Mouse (Mus musculus) neural tube, embryonic 11.5 days (tissue): ENCODE measurements at regions not wholly inside any gene's neighbourhood (a gene's known extent, or its start where the extent isn't known, plus 50 kb on each side); places are given as distances from the start of the nearest gene placed in this dataset.
"Not testable (repeated sequence)": the region's sequence is repeated elsewhere in the genome, so short reads cannot be mapped to it uniquely, and the experiment has no call there.

Experiments used
- ATAC-seq: fragments of 200-750 bp; cut with Nextera tagmentation; 2 replicates; pipeline ENCODE4 v1.8.0; 2017; ENCODE audit warnings: moderate number of reproducible peaks, mild to moderate bottlenecking, moderate TSS enrichment, moderate library complexity; ENCODE audit not compliant: insufficient read depth, low FRiP score, low TSS enrichment
- DNase-seq: peaks from one replicate; pipeline ENCODE4 v3.0.0-alpha.2; 2015; ENCODE audit warnings: low spot score
- H3K27ac ChIP-seq: fragments of 300-500 bp; sonication (generic); 2 replicates; pipeline ENCODE4 v1.5.1; 2014; ENCODE audit warnings: low read depth, mild to moderate bottlenecking, low read length
- H3K27me3 ChIP-seq: fragments of 300-500 bp; sonication (generic); 2 replicates; pipeline ENCODE4 v1.6.1; 2014; ENCODE audit warnings: mild to moderate bottlenecking, low read length, mixed read lengths; ENCODE audit not compliant: control insufficient read depth, insufficient read depth
- H3K36me3 ChIP-seq: fragments of 300-500 bp; sonication (generic); 2 replicates; pipeline ENCODE4 v1.6.1; 2014; ENCODE audit warnings: mild to moderate bottlenecking, low read length, moderate library complexity, mixed read lengths; ENCODE audit not compliant: control insufficient read depth, insufficient read depth
- H3K4me1 ChIP-seq: fragments of 300-500 bp; sonication (generic); 2 replicates; pipeline ENCODE4 v1.6.1; 2014; ENCODE audit warnings: low read length, mixed read lengths; ENCODE audit not compliant: control insufficient read depth, insufficient read depth
- H3K4me2 ChIP-seq: fragments of 300-500 bp; sonication (generic); 2 replicates; pipeline ENCODE4 v1.6.1; 2014; ENCODE audit warnings: low read depth, mild to moderate bottlenecking, moderate library complexity
- H3K4me3 ChIP-seq: fragments of 300-500 bp; sonication (generic); 2 replicates; pipeline ENCODE4 v1.5.1; 2014; ENCODE audit warnings: low read depth, low read length
- H3K9ac ChIP-seq: fragments of 300-500 bp; sonication (generic); 2 replicates; pipeline ENCODE4 v1.6.1; 2014; ENCODE audit warnings: mild to moderate bottlenecking, low read length
- H3K9me3 ChIP-seq: fragments of 300-500 bp; sonication (generic); 2 replicates; pipeline ENCODE4 v1.6.1; 2016; ENCODE audit warnings: low read length; ENCODE audit not compliant: control insufficient read depth
- WGBS: fragments of 180-500 bp; shearing (Covaris S2); extraction: QIAGEN DNeasy Blood & Tissue Kit; methylation state at CpG from one replicate; pipeline ENCODE4 v1.1.7; 2014; 5-methylcytosine and 5-hydroxymethylcytosine counted together

DNA sequence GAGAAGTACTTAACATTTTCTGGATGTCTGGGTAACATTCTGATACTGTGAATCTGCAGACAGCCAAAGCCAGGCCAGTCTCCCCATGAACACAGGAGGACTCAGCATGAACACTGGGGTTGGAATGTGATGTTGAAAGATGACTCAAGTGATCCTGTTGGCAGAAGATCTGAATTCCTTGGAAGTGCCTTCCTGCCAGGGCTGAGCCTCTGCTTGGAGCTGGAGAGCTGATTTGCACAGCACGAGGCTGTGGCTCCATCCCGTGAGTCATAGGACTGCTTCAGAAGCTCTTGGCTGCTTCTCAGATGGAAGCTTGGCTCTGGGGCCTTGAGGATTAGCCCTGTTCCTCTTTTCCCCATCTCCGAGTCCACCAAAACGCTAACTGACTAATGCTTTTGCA lies 99.5 kb downstream of the Nr2f2 start:
- Histone ChIP-seq H3K4me1 (no peaks in the 10 kb centered on the region), H3K27me3 (no peaks in the 10 kb centered on the region), H3K4me2 (no peak overlapping the region), H3K36me3 (no peaks in the 10 kb centered on the region), H3K27ac (no peak overlapping the region), H3K9ac (no peak overlapping the region), H3K9me3 (no peaks in the 10 kb centered on the region), H3K4me3 (no peak overlapping the region)
- ATAC-seq (no peak), DNase-seq (no peak)
- WGBS = 68% methylated on average over 4 of the region's 4 CpGs

DNA sequence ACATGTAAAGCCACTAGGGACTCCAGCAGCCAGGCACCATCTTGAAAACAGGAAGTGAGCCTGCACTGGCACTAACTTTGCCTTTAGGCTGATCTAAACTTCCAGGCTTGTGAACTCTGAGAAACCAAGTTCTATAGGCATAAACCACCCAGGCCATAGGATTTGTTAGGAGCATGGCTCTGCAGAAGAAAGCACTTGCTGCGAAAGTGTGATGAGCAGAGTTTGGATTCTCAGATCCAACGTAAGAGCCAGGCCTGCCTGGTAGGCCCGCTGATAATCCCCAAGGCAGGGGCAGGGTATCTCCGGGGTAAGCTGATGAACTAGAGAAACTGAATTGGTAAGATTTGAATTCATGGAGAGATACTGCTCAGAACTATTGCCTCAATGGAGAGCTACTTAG lies 109.7 kb downstream of the Nr2f2 start:
- H3K27me3 ChIP-seq = no peaks in the 10 kb centered on the region
- H3K36me3 ChIP-seq = no peaks in the 10 kb centered on the region
- DNase-seq (no peak), ATAC-seq (no peak)
- no peak overlapping the region for H3K9ac ChIP-seq
- H3K9me3 ChIP-seq = no peaks in the 10 kb centered on the region
- H3K4me1 ChIP-seq = no peaks in the 10 kb centered on the region
- 97% methylated on average over 4 of the region's 4 CpGs for WGBS
- no peak overlapping the region for H3K27ac ChIP-seq
- no peak overlapping the region for H3K4me2 ChIP-seq
- no peak overlapping the region for H3K4me3 ChIP-seq

- no peaks in the 10 kb centered on the region for H3K27me3 ChIP-seq
- 90% methylated on average over 3 of the region's 3 CpGs for WGBS
- no peak overlapping the region for H3K9ac ChIP-seq
- no peak overlapping the region for H3K4me3 ChIP-seq
- H3K27ac ChIP-seq = no peak overlapping the region
- no peaks in the 10 kb centered on the region for H3K9me3 ChIP-seq
- DNase-seq (no peak), ATAC-seq (no peak)
- no peaks in the 10 kb centered on the region for H3K36me3 ChIP-seq
- no peak overlapping the region for H3K4me2 ChIP-seq
- no peaks in the 10 kb centered on the region for H3K4me1 ChIP-seq
These were observed 111.5 kb downstream of the Nr2f2 start for GRCm38 (mm10) chr7:70255072-70255471.

- H3K9ac ChIP-seq = no peak overlapping the region
- no peak overlapping the region for H3K27ac ChIP-seq
- ATAC-seq = no peak
- no peaks in the 10 kb centered on the region for H3K36me3 ChIP-seq
- no peaks in the 10 kb centered on the region for H3K9me3 ChIP-seq
- H3K4me3 ChIP-seq = no peak overlapping the region
- H3K4me1 ChIP-seq = no peaks in the 10 kb centered on the region
- no peak overlapping the region for H3K4me2 ChIP-seq
- no peaks in the 10 kb centered on the region for H3K27me3 ChIP-seq
- WGBS = 84% methylated on average over 4 of the region's 4 CpGs
- DNase-seq = no peak
These were observed 113.3 kb downstream of the Nr2f2 start for GRCm38 (mm10) chr7:70253275-70253674.

- not testable (repeated sequence) for H3K27me3 ChIP-seq, H3K9ac ChIP-seq, ATAC-seq, H3K9me3 ChIP-seq, H3K4me1 ChIP-seq, H3K4me2 ChIP-seq, H3K27ac ChIP-seq, DNase-seq, H3K36me3 ChIP-seq, H3K4me3 ChIP-seq
- 92% methylated on average over 9 of the region's 9 CpGs for WGBS
These were observed 127.5 kb downstream of the Nr2f2 start for GRCm38 (mm10) chr7:70239059-70239458.

- H3K27me3 ChIP-seq = no peaks in the 10 kb centered on the region
- 89% methylated on average over 6 of the region's 6 CpGs for WGBS
- no peaks in the 10 kb centered on the region for H3K4me1 ChIP-seq
- no peak overlapping the region for H3K4me3 ChIP-seq
- no peaks in the 10 kb centered on the region for H3K9me3 ChIP-seq
- ATAC-seq (no peak), DNase-seq (no peak)
- no peak overlapping the region for H3K4me2 ChIP-seq
- no peaks in the 10 kb centered on the region for H3K36me3 ChIP-seq
- no peak overlapping the region for H3K27ac ChIP-seq
- no peak overlapping the region for H3K9ac ChIP-seq
These were observed 147.2 kb downstream of the Nr2f2 start for GRCm38 (mm10) chr7:70219310-70219709.

- no peaks in the 10 kb centered on the region for H3K27me3 ChIP-seq
- 95% methylated on average over 2 of the region's 2 CpGs for WGBS
These were observed 149.4 kb downstream of the Nr2f2 start for GRCm38 (mm10) chr7:70217137-70217536.

GRCm38 (mm10) chr7:70213970-70214520 lies 152.5 kb downstream of the Nr2f2 start:
- Histone ChIP-seq H3K9me3 (no peaks in the 10 kb centered on the region), H3K4me3 (no peak overlapping the region), H3K4me1 (no peaks in the 10 kb centered on the region), H3K4me2 (no peak overlapping the region), H3K27ac (no peak overlapping the region), H3K27me3 (no peaks in the 10 kb centered on the region), H3K9ac (no peak overlapping the region), H3K36me3 (no peaks in the 10 kb centered on the region)
- 68% methylated on average over 4 of the region's 4 CpGs for WGBS
- no peak for DNase-seq
- ATAC-seq = no peak

More at GRCm38 (mm10) chr7:70217137-70217536, 149.4 kb downstream of the Nr2f2 start:
- Histone ChIP-seq H3K9me3 (no peaks in the 10 kb centered on the region), H3K27ac (no peak overlapping the region), H3K9ac (no peak overlapping the region), H3K4me1 (no peaks in the 10 kb centered on the region), H3K4me2 (no peak overlapping the region), H3K4me3 (no peak overlapping the region), H3K36me3 (no peaks in the 10 kb centered on the region)
- DNase-seq (no peak), ATAC-seq (no peak)

GRCm38 (mm10) chr7:70205900-70206299 lies 160.6 kb downstream of the Nr2f2 start:
- DNase-seq (no peak), ATAC-seq (no peak)
- no peaks in the 10 kb centered on the region for H3K9me3 ChIP-seq
- H3K4me3 ChIP-seq = no peak overlapping the region
- WGBS = 87% methylated on average over 1 of the region's 1 CpGs
- no peaks in the 10 kb centered on the region for H3K36me3 ChIP-seq
- H3K4me1 ChIP-seq = no peaks in the 10 kb centered on the region
- no peak overlapping the region for H3K9ac ChIP-seq
- no peak overlapping the region for H3K27ac ChIP-seq
- no peaks in the 10 kb centered on the region for H3K27me3 ChIP-seq
- no peak overlapping the region for H3K4me2 ChIP-seq
